Mouse (Mus musculus): ENCODE results near the gene Dis3l. TPM values are rescaled to one million over a fixed set of nuclear protein-coding genes. Genes with fewer than 3 reads are reported as not detected.

Gene Dis3l
- total and polyA plus RNA-seq, 2 experiments from 2014 or later, result 11.8 to 12.9 TPM

DNA sequence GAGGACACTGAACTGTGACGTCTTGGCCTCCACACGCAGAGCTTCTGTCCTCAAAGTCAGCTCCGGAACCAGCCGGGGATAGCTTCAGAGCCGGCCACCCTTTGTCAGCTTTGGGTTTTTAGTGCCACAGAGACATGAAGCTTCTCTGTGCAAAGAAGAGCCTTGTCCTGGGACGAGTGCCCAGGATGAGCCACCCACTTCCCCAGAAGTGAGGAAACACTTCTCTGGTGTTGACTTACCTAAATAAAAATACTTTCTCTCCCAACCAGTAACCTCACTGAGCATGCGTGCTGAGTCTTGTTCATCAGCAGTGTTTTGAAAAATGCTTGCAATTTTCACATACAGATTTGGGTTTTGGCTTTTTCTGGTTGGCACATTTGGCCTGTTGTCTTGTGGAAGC, 14.5 kb upstream of the Dis3l start:
- H3K36me3 ChIP-seq (replicated peaks; ENCODE audit: control insufficient read depth, insufficient read depth, low read length), result no peaks in the 10 kb centered on the region
- no peaks in the 10 kb centered on the region for H3K9me3 ChIP-seq (replicated peaks; ENCODE audit: control insufficient read depth, low read length)
- WGBS, result 77% methylated on average over 7 of the region's 7 CpGs
- DNase-seq (ENCODE audit: low spot score), result no peak
- H3K4me2 ChIP-seq (ENCODE audit: low read depth, low read length), result no peak overlapping the region
- no peak overlapping the region for H3K27ac ChIP-seq (ENCODE audit: low read depth)
- no peaks in the 10 kb centered on the region for H3K27me3 ChIP-seq (ENCODE audit: control insufficient read depth, insufficient read depth, low read length)
- no peak for ATAC-seq (ENCODE audit: insufficient read depth, low read depth)
- TF ChIP-seq CTCF (IDR thresholded peaks at IDR 0.05; ENCODE audit: low read depth) (no peak), EP300 (IDR thresholded peaks at IDR 0.05; ENCODE audit: low read depth) (no peak)
- H3K4me3 ChIP-seq (ENCODE audit: low read depth, low read length), result no peak overlapping the region
- no peak overlapping the region for H3K9ac ChIP-seq (replicated peaks; ENCODE audit: low read depth, low read length)
- H3K4me1 ChIP-seq (ENCODE audit: control insufficient read depth, insufficient read depth), result no peaks in the 10 kb centered on the region

DNA sequence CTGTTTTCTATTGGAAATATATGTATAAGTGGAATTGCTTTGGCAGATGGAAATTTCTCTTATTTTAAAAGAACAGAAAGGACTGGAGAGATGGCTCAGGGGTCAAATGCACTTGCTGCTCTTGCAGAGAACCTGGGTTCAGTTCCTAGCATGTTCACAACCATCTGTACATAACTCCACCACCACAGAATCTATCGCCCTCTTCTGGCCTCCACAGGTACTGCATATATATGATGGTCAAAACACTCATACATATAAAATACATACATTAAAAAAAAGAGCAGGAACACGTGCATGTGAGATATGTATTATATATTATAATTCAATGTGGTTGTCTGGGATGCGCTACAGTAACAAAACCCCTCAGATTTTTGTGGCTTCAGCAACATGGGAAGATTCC, 10.1 kb upstream of the Dis3l start:
- Histone ChIP-seq H3K4me3 (ENCODE audit: low read depth, low read length) (no peak overlapping the region), H3K9me3 (replicated peaks; ENCODE audit: control insufficient read depth, low read length) (no peaks in the 10 kb centered on the region), H3K4me2 (ENCODE audit: low read depth, low read length) (no peak overlapping the region), H3K27me3 (ENCODE audit: control insufficient read depth, insufficient read depth, low read length) (no peaks in the 10 kb centered on the region), H3K9ac (replicated peaks; ENCODE audit: low read depth, low read length) (no peak overlapping the region), H3K27ac (ENCODE audit: low read depth) (no peak overlapping the region), H3K4me1 (ENCODE audit: control insufficient read depth, insufficient read depth) (no peaks in the 10 kb centered on the region), H3K36me3 (replicated peaks; ENCODE audit: control insufficient read depth, insufficient read depth, low read length) (no peaks in the 10 kb centered on the region)
- DNase-seq (ENCODE audit: low spot score), result no peak
- TF ChIP-seq CTCF (IDR thresholded peaks at IDR 0.05; ENCODE audit: low read depth) (peak; percentile 36), EP300 (IDR thresholded peaks at IDR 0.05; ENCODE audit: low read depth) (no peak)
- 38% methylated on average over 3 of the region's 3 CpGs for WGBS
- ATAC-seq (ENCODE audit: insufficient read depth, low read depth), result no peak

DNA sequence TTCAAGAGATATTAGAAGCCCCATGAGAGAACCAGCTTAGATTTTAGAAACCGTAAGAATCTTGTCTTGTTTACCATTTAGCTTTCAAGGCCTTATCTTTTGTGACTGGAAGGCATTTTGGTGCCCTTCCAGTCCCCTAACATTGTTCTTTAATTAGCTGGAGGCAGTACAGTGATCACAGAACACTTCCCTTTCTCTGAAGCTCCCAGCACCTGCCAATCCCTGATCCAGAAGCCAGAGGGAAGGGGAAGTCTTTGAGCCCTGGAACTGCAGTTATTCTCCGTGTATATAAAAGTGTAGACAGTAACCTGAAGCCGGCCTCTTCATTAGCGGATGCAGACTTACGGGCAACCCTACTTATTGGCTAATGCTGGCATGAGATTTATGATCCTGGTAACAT, 8.4 kb upstream of the Dis3l start:
- Histone ChIP-seq H3K4me1 (ENCODE audit: control insufficient read depth, insufficient read depth) (no peaks in the 10 kb centered on the region), H3K4me2 (ENCODE audit: low read depth, low read length) (no peak overlapping the region), H3K9me3 (replicated peaks; ENCODE audit: control insufficient read depth, low read length) (no peaks in the 10 kb centered on the region), H3K36me3 (replicated peaks; ENCODE audit: control insufficient read depth, insufficient read depth, low read length) (no peaks in the 10 kb centered on the region), H3K4me3 (ENCODE audit: low read depth, low read length) (no peak overlapping the region), H3K27ac (ENCODE audit: low read depth) (peak overlapping the region; percentile 20; the same call in 1 of the 2 replicates), H3K27me3 (ENCODE audit: control insufficient read depth, insufficient read depth, low read length) (no peaks in the 10 kb centered on the region), H3K9ac (replicated peaks; ENCODE audit: low read depth, low read length) (no peak overlapping the region)
- WGBS, result 42% methylated on average over 5 of the region's 5 CpGs
- ATAC-seq (ENCODE audit: insufficient read depth, low read depth) (peak; percentile 57; the same call in 1 of the 2 replicates), DNase-seq (ENCODE audit: low spot score) (peak; percentile 10)
- TF ChIP-seq CTCF (IDR thresholded peaks at IDR 0.05; ENCODE audit: low read depth) (no peak), EP300 (IDR thresholded peaks at IDR 0.05; ENCODE audit: low read depth) (no peak)

DNA sequence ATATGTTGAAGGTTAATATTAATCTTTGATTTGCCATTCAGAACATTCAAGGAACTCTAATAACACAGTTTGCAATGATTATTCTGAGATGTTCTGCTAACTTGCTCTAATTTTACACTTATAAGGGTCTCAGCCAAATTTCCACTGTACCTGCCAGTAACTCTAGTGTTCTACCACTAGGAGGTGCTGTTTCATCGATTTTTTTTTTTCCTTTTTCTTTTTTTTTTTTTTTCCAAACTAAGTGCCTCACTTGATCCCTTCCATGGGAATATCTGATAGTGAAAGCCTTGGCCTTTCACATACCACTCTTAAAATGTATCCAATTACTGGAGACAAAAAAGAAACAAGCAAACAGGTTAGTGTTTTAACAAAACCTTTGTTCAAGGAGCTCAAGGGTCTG, 6.3 kb upstream of the Dis3l start:
- Histone ChIP-seq H3K27me3 (ENCODE audit: control insufficient read depth, insufficient read depth, low read length) (no peaks in the 10 kb centered on the region), H3K9ac (replicated peaks; ENCODE audit: low read depth, low read length) (no peak overlapping the region), H3K4me3 (ENCODE audit: low read depth, low read length) (no peak overlapping the region), H3K9me3 (replicated peaks; ENCODE audit: control insufficient read depth, low read length) (no peaks in the 10 kb centered on the region), H3K4me1 (ENCODE audit: control insufficient read depth, insufficient read depth) (no peaks in the 10 kb centered on the region), H3K4me2 (ENCODE audit: low read depth, low read length) (no peak overlapping the region), H3K36me3 (replicated peaks; ENCODE audit: control insufficient read depth, insufficient read depth, low read length) (no peaks in the 10 kb centered on the region), H3K27ac (ENCODE audit: low read depth) (no peak overlapping the region)
- ATAC-seq (ENCODE audit: insufficient read depth, low read depth), result no peak
- WGBS, result 0% methylated on average over 1 of the region's 1 CpGs
- DNase-seq (ENCODE audit: low spot score), result peak; percentile 38
- TF ChIP-seq CTCF (IDR thresholded peaks at IDR 0.05; ENCODE audit: low read depth) (peak; percentile 62), EP300 (IDR thresholded peaks at IDR 0.05; ENCODE audit: low read depth) (no peak)

DNA sequence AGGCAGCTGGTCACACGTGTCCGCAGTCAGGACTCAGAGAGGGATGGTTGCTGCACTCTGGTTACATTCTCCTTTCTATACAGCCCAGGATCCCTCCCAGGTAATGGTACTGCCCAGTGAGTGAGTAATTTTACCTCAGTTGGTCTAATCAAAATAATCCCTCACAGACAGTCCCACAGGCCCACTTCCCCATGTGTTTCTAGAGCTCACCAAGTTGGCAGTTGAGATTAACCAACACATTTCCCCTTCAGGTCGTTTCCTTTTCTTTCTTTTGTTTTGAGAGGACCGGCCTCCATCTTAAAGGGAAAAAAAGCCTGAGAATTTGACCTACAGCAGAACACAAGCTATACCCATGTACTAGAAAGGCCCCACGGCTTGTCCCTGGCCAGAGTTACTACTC, 4.8 kb upstream of the Dis3l start:
- Histone ChIP-seq H3K36me3 (replicated peaks; ENCODE audit: control insufficient read depth, insufficient read depth, low read length) (no peaks in the 10 kb centered on the region), H3K4me2 (ENCODE audit: low read depth, low read length) (no peak overlapping the region), H3K9me3 (replicated peaks; ENCODE audit: control insufficient read depth, low read length) (no peaks in the 10 kb centered on the region), H3K27ac (ENCODE audit: low read depth) (no peak overlapping the region), H3K4me1 (ENCODE audit: control insufficient read depth, insufficient read depth) (no peaks in the 10 kb centered on the region), H3K27me3 (ENCODE audit: control insufficient read depth, insufficient read depth, low read length) (no peaks in the 10 kb centered on the region), H3K9ac (replicated peaks; ENCODE audit: low read depth, low read length) (no peak overlapping the region), H3K4me3 (ENCODE audit: low read depth, low read length) (no peak overlapping the region)
- WGBS, result 47% methylated on average over 5 of the region's 5 CpGs
- TF ChIP-seq CTCF (IDR thresholded peaks at IDR 0.05; ENCODE audit: low read depth), result no peak
- TF ChIP-seq EP300 (IDR thresholded peaks at IDR 0.05; ENCODE audit: low read depth), result no peak
- ATAC-seq (ENCODE audit: insufficient read depth, low read depth), result no peak
- no peak for DNase-seq (ENCODE audit: low spot score)

DNA sequence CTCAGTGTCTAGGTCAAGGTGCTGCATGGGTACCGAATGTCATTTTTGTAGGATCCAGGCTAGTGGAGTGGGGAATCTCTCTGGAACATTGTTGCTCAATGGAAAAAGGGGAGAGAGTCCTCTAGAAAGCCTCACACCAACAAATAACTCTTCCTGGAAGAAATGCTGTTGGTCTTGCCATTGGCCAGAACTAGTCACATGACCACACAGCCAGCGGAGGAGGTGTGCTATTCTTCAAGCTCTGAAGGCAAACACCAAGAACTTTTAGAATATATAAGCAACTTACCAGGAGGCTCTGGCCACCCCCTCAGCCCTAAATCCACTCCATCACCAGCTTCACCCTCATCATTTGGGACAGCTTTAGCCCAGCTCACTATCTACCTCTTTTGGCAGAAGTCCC, 2.6 kb upstream of the Dis3l start:
- H3K4me2 ChIP-seq (ENCODE audit: low read depth, low read length), result no peak overlapping the region
- WGBS, result 85% methylated on average over 2 of the region's 2 CpGs
- no peak for TF ChIP-seq EP300 (IDR thresholded peaks at IDR 0.05; ENCODE audit: low read depth)
- TF ChIP-seq CTCF (IDR thresholded peaks at IDR 0.05; ENCODE audit: low read depth), result no peak
- peaks cover 10% of the 10 kb centered on the region; the same call in 1 of the 2 replicates for H3K4me1 ChIP-seq (ENCODE audit: control insufficient read depth, insufficient read depth)
- H3K36me3 ChIP-seq (replicated peaks; ENCODE audit: control insufficient read depth, insufficient read depth, low read length), result no peaks in the 10 kb centered on the region
- no peak overlapping the region for H3K9ac ChIP-seq (replicated peaks; ENCODE audit: low read depth, low read length)
- no peaks in the 10 kb centered on the region for H3K9me3 ChIP-seq (replicated peaks; ENCODE audit: control insufficient read depth, low read length)
- no peak overlapping the region for H3K4me3 ChIP-seq (ENCODE audit: low read depth, low read length)
- no peak for DNase-seq (ENCODE audit: low spot score)
- no peaks in the 10 kb centered on the region for H3K27me3 ChIP-seq (ENCODE audit: control insufficient read depth, insufficient read depth, low read length)
- H3K27ac ChIP-seq (ENCODE audit: low read depth), result no peak overlapping the region
- no peak for ATAC-seq (ENCODE audit: insufficient read depth, low read depth)

All from heart, postnatal 0 days (tissue).